Mouse (Mus musculus) kidney, adult 8-10 months (tissue): Measurements from ENCODE around the gene Tmc8.
"Not testable (repeated sequence)": the region's sequence is repeated elsewhere in the genome, so short reads cannot be mapped to it uniquely, and the experiment has no call there.

Experiments
- DNase-seq, 2 experiments: peaks; one replicate each; pipeline ENCODE4 v3.0.0; 2022

Tmc8 gene

DNA sequence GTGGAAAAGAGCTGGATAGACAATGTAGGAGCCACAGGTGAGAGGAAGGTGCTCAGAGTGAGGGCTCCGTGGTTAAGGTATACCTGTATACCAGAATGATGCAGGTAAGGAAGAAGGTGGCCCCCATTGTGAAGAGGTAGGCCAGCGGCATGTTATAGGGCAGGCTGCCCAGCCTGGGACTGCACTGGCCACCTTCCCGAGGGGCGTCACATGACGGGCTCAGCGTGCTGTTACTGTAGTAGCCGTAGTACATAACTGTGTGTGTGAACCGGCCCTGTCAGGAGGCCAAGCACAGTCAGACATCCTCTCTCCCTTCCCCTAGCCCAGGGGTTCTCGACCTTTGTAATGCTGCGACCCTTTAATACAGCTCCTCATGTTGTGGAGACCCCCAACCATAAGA, 7.0 kb upstream of the Tmc8 start:
- no peak for DNase-seq

DNA sequence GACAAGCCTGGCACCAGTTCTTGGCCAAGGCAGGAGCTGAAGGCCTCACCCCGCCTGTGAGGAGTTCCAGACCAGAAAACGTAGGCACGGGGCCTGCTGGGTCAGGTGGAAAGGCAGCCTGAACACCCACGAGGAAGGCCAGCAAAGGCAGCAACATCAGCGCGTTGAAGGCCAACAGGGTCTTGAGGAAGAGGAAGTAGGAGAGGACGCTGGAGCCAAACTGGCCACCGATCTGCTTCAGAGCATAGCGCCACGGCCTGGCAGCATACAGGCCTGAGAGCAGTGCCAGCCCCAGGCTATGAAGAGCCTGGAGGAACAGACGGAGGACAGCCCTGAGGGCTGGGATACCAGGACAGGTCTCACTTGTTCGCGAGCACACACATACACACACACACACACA, 6.3 kb upstream of the Tmc8 start:
- no peak for DNase-seq

DNA sequence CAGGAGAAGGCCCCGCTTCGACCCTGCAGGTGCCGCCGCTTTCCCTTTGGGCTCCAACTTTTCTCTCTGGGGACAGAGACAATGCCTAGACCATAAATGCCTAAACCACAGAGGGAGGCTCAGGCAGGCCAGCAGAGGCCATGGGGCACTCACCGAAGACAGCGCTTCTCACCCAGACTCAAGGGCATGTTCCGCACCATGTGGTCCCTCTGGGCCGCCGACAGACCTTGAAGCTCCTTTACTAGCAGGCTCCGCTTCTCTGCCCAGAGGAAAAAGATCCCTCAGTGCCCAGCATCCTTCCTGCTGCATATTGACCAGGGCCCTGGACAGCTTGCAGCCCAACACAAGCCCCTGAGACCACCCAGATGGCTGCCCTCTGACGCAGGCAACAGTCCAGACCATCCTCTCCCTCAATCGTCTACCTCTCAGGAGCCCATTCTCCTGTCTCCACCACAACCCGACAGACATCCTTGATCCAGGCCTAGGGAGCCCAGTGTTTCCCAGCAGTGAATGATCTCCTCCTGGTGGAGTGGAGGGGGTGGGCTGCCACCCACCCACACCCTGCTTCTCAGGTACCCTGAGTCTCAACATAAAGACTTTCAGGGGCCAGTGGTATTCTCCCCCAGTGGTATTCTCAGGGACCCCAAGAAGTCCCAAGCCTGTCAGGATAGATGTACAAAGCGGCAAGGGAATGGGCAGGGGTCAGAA, 5.6 kb upstream of the Tmc8 start:
- DNase-seq: no peak

DNA sequence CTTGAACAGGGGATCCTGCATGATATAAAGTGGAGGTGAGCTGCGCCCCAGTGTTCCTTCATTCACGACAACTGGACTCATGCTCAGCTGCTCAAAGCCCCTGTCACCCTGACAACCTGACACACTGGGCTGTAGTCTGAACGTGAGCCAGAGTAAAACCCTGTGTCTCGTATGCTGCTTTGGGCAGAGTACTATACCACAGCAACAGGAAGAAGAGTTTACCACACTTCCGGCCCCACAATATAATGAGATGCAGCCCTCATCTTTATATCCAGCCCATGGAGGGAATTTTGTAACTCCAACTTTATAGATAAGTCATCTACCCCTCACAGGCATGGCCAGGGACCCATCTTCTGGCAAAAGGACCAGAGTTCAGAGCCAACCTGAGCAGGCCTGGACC, 4.8 kb upstream of the Tmc8 start:
- no peak for DNase-seq

DNA sequence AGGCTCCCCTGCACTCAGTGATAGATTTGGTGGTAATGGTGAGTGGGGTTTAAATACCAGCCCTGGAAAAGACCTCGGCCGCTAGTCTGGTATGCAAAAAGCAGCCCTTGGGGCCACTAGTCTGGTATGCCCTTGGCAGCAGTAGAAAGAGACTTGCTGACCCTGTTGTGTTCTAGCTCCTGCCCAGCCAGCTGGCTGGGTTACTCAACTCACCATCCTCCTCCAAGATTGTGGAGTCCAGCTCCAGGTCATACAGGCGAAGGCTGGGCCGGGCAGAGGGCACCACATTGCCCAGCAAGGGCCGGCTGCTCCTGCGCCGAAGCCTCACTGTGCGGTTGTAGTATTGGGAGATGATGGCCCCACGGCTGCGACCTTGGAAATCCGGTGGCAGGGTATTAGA, 3.8 kb upstream of the Tmc8 start:
- peak; percentile 67 to 74 for DNase-seq

DNA sequence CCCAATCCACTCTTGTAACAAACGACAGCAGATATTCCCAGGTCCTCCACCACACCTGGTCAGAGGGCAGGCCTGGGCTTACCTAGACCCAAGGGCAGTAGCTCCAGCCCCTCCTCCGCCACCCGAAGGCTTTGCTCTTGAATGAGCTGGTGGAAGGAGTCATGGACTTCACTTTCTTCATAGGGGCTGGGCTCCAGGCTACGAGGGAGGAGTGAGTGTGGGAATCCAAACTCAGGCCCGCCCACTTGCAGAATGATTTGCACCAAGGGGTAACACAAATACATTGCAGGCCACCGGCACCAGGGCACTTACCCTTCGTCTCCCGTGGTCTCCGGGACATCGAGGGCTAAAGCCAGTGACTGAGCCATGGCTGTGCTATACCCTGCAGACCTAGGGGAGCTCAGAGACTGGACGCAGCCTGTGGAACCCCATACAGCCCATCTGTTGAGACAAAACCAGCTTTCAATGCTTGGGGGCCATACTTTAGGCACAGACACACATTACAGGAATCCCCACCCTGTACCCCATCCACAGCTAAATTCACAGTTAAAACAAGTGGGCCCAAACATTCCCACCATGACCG, 2.9 kb upstream of the Tmc8 start:
- peak in 1 of 2 experiments; percentile 51 for DNase-seq

DNA sequence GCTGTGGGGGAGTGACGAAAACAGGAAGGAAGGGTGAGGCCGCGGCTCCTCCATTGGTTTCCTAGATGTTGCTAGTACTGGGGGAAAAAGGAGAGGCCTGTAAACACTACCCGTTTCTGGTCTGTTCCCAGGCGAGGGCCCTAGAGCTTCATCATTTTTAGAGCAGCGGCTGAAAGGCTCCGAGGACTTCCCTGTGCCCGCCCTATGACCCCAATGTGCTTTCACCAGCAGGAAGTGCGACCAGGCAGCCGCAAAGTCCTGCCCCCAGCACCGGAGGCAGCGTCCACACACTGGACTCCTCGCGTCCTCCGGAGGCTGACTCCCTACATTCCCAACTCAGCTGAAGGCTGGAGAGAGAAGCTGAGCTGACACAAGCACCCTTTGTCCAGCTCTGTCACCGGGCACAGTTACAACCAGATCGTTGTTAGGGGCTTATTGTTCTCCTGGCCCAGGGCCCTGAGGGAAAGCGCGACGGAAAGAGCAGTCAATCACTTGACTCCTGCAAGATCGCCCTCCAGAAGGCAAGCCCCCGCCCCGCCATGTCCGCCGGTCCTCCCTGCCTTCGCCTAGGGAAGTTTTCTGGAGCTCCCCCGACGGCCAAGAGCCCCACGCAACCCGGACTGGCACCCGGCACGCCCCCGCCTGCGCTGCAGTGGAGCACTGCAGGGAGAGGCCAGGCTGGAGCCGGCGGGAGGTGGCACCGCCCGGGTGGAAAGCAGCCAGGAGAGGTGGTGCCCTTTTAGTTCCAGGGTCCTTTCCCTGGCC, 2.3 kb upstream of the Tmc8 start:
- peak; percentile 87 to 88 for DNase-seq

DNA sequence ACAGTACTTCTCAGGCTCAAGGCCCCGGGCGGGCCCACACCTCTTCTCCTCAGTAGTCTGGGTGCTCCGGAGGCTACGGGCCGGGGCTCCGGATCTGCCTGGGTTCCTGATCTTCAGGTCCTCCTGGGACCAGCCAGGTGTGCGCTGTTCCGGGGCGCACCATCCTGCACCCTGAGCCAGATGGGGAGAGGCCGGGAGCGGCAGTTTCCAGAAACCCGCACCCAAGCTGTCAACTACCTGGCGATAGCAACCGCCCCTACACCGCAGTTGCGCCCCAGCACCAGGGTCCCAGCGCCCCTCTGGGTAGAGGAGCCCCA, 1.7 kb upstream of the Tmc8 start:
- DNase-seq: no peak

DNA sequence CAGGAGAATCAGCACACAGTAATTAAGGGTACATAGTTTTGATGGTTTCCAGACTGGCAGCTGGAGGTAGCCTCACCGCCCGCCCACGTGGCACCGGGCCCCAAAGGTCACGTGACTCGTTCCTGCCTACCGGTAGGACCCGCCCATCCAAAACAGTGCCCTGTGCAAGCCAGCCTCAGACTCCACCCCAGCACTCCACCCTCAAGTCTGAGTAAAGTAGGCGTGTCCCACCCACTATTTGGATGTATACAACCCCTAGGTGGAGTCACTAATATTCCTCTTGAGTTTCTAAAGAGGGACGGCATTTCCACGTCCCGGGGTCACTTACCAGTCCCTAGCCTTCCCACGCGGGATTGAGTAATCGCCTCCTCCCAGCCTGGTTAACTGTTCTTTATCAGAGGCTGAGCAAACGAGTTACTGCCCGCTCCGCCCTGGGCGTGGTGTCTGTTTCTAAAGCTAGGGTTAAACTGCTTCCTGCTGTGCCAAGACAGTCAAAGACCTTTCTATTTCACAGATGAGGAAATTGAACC, 1.2 kb upstream of the Tmc8 start:
- DNase-seq: peak; percentile 96

DNA sequence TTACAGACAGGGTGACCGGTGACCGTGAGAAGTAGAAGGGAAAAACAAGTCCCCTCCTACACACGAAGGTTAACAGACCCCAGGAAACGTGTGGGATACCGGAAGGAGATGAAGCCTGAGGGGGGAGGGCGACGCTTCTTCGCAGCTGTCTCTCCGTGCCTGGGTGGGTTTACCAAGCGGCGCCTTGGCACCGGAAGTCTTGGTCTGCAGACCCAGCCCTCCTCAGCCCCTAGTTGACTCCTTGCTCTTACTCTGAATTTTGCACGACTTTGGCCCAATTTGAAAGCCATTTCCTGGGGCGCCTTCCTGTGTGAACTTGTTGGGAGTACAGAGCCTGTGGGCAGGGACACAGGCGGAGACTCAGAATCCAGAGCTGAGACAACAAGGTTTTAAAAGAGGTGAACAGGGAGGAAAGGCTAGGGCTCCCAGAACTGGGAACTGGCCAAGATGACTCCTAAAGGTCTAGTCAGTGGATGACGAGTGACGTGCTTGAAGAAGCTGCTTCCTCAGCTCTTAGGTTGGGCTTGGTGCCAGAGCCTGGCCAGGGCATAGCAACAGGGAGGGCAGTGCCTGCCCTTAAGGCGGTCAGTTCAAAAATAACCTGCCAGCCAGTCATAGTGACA, 566 bp upstream of the Tmc8 start:
- DNase-seq: peak; percentile 86 to 87

DNA sequence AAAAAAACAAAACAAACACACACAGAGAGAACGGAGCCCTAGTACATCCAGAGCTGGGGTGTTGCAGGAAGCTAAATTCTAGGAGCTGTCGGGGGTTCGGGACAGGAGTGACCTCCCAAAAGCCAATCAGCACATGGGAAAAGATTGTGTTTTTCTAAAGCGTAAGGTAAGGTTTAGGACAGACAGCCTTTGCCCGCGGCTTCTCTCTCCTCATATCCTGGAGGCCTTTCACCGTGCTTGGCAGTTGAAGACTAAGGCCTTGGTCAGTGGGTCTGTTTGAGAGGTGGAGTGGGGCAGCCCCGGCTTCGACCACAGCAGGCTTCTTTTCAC, 794 bp downstream of the Tmc8 start:
- no peak for DNase-seq

DNA sequence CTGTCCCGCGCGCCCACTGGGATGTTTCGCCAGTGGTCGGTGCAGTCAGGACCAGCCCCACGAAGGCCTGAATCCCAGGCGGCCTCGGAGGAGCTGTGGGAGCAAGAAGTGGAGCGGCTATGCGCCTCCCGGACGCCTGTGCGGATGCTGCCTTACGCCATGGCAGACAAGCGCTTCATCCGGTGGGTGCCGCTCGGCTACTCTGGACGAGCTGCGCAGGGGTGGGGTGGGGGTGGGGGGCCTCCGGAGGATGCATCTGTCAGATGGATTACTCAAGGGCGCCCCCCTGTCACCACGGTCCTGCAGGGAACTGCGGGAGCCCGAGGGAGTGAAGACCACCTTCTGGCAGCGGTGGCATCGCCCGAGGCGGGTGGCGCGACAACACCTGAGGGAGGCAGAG, 1.2 kb downstream of the Tmc8 start:
- peak in 1 of 2 experiments; percentile 45 for DNase-seq

DNA sequence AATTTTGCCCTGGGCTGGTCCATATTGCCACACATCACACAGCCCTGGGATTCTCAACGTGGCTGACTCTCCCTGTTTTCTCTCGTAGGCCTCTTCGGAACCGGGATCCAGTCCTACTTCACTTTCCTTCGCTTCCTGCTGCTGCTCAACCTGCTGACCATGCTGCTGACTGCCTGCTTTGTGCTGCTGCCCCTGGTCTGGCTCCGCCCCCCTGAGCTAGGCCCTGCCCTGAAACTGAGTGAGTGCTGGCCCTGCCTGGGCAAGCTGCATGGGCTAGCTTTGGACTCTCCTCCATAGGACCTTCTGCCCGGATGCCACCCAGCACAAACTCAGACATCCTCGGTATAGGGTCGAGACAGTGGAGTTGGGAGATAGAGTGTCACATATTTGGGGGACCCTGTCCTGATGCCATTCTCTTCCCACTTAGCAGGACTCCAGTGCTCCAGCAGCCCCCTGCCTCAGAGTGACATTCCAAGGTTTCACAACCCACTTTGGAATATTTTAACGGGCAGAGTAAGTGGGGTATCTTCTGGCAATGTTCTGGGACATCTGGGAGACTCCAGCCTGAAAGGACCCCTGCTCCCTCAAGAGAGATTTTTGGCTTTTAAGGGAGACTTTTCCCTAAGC, 1.9 kb downstream of the Tmc8 start:
- DNase-seq: peak in 1 of 2 experiments; percentile 56

DNA sequence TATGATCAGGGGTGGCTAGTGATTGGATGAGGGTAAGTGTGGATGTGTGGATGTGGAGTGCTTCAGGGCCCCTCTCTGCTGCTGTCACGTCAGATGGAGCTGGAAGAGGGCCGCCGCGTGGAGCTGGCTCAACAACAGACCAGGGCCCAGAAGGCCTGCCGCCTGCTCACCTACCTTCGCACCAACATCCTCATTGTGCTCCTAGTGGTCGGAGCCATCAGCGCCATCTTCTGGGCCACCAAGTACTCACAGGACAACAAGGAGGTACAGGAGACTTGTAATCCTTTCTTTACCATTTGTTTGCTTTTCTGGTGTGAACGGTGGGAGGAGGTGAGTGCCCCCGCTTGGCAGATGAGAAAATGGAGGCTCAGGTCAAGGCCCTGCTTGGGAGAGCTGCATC, 4.4 kb downstream of the Tmc8 start:
- DNase-seq: peak in 1 of 2 experiments; percentile 82

DNA sequence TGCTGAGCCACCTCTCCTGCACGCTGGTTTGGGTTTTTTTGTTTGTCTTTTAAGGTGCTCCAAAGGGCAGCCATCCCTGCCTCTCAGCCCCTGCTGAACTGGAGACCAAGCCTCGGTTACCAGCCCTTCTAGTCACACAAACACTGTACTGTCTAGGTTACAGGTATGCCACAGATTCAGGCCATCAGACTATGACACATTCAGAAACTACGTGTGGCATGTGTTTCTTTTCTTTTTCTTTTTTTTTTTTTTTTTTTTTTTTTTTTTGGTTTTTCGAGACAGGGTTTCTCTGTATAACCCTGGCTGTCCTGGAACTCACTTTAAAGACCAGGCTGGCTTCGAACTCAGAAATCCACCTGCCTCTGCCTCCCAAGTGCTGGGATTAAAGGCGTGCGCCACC, 6.6 kb downstream of the Tmc8 start:
- DNase-seq: not testable (repeated sequence)

DNA sequence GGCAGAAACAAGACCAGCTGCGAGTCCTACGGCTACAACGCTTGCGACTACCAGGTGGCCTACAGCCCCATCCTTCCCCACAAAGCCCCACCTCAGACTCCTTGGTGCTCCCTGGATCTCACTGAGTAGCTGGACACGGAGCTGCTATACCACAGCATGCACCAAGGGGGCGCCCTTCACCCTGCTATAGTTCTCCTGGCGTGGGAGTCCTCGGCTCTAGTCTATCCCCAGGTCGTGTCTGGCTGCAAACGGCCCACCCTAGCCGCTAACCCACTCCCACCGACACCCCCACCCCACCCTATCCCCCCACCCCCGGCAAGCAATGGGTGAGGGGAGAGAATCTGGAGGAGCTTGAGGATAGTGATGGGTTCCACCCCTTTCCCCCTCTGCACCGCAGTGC, 8.4 kb downstream of the Tmc8 start:
- DNase-seq: peak; percentile 64 to 71

DNA sequence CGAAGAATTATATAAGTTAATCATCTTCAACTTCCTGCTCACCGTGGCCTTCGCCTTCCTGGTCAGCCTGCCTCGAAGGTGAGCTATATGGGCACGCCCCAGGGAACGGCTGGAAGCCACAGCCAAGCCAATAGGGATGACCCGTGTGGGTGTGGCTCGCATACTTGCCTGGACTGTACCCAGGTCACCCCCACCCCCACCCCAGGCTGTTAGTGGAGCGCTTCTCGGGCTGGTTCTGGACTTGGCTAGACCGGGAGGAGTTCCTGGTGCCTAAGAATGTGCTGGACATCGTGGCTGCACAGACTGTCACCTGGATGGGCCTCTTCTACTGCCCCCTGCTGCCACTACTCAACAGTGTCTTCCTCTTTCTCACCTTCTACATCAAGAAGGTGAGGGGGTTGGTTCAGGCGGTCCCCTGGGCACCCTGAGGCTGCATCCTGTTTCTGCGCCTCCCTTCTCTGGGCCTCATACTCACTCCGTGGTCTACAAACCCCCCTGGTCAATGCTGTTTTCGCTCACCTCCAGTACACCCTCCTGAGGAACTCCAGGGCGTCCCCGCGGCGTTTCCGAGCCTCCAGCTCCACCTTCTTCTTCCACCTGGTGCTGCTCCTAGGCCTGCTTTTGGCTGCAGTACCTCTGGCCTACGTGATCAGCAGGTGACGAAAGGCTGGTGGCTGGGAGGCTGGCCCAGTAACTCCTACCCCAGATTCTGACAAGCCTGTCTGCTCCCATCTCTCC, 9.0 kb downstream of the Tmc8 start:
- peak in 1 of 2 experiments; percentile 46 for DNase-seq

DNA sequence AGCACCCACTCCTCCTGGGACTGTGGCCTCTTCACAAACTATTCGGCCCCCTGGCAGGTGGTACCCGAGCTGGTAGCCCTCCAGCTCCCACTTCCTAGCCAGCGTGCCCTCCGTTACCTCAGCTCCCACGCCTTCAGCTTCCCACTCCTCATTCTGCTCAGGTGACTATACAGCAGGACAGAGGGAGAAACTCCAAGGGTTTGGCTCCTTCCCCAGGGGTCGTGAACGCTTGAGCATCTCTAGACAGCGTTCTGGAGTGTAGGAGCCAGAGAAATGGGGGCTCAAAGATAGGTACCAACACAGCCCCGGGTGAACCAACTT, 9.5 kb downstream of the Tmc8 start:
- DNase-seq: no peak

DNA sequence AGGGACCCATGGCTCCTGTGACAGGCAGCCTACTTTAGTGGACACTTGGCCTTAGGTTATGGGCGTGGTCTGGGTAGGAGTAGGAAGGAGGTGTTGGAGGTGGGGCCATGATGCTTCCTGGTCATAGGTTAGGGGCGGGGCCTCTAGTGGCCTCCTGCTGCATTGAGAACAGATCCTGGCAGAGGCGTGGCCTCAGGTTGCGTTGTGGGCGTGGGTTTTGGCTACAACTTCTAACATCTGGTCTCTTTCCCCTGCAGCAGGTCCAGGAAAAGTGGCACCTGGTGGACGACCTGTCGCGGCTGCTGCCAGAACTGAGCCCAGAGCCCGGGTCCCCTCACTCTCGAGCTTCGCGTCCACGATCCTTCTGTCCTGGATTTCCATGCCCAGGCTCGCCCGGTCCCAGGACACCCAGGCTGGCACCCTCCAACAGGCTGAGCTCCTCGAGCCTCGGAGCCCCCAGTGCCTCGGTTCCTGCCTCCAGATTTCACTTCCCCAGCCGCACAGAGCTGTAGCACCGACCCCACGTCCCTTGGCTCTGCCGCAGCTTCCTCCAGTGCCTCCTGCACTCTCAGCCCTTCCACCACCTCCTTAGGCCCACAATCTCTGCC, 10.5 kb downstream of the Tmc8 start:
- peak; percentile 86 to 93 for DNase-seq

DNA sequence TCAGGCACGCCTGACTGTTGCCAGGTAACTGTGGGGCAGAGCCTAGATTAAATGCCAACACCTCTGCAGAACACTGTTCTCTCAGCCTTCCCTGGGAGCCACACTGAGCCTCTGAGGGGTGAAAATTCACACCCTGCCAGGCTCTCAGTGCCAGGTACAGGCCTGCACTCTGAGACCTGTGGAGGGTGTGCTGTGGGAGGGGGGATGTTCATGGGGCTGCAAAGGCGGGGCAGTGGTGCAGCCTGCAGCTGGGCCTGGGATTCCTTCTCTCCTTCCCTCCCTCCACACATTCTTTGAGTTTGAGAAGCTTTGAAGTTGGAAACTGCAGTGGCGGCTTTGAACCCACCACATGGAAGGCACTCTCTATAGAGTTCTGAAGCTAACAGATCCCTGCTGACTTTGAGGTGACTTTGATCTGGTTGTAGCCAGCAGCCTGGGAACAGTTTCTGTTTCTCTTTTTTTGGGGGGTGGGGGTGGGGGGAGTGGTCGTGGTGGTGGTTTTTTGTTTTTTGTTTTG, 12.2 kb downstream of the Tmc8 start:
- DNase-seq: no peak

DNA sequence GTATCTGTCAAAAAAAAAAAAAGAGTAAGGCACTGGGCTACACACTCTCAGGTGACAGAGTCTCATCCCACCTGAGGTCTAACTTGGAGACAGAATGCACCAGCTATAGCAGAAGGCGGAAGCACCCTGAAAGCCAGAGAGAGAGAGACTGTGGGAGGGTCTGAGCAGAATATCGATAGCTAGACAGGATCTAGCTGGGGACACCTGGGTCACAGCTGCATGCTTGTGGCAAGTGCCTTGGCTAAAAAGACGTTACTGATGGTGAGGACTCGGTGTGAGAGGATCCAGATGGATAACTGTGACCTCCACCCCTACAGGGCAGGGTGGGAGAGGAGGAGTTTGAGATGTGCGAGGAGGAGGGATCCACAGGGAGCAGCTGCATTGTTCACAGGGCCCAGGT, 15.1 kb downstream of the Tmc8 start:
- DNase-seq: no peak
